Mouse (Mus musculus): ENCODE results near the gene Swsap1. TPM values are rescaled to one million over a fixed set of nuclear protein-coding genes. Genes with fewer than 3 reads are reported as not detected.

Gene Swsap1
- total RNA-seq, 2 experiments from 2014 or later = 12.4 to 18.3 TPM

Other genes starting within 250 kb of the Swsap1 start
- gene Ldlr, start 232.3 kb upstream of the Swsap1 start, total RNA-seq (2021) = 100 to 1,000 TPM; 119 to 184 TPM
- gene Spc24, start 195.5 kb upstream of the Swsap1 start, total RNA-seq (2021) = 1 to 10 TPM; 2.3 to 3.9 TPM
- gene Kank2, start 157.0 kb upstream of the Swsap1 start, total RNA-seq (2021) = 10 to 100 TPM; 31.2 to 38.3 TPM
- 1 to 10 TPM; 7.5 to 8.7 TPM for gene Angptl8, start 120.2 kb upstream of the Swsap1 start, total RNA-seq (2021)
- 10 to 100 TPM; 31.2 to 40.7 TPM for gene Dock6, start 103.1 kb upstream of the Swsap1 start, total RNA-seq (2021)
- gene Rab3d, start 37.6 kb upstream of the Swsap1 start, total RNA-seq (2021) = 10 to 100 TPM; 28.5 to 58.8 TPM
- gene Ccdc159, start 28.3 kb upstream of the Swsap1 start, total RNA-seq (2021) = 1 to 10 TPM; 9.4 to 9.7 TPM
- gene Tmem205, start 28.2 kb upstream of the Swsap1 start, total RNA-seq (2021) = 100 to 1,000 TPM; 318 to 566 TPM
- gene Plppr2, start 18.7 kb upstream of the Swsap1 start, total RNA-seq (2021) = 10 to 100 TPM; 27.1 to 35.8 TPM
- 1 to 10 TPM; 1.9 to 2.0 TPM for gene Epor, start 7.8 kb downstream of the Swsap1 start, total RNA-seq (2021)
- gene Rgl3, start 33.7 kb downstream of the Swsap1 start, total RNA-seq (2021) = 10 to 100 TPM; 14.0 to 33.4 TPM
- gene Ccdc151, start 46.9 kb downstream of the Swsap1 start, total RNA-seq (2021) = 1 to 10 TPM in 1 of 2 experiments, under 1 TPM in 1; 0.30 to 1.6 TPM
- 100 to 1,000 TPM; 159 to 169 TPM for gene Prkcsh, start 47.1 kb downstream of the Swsap1 start, total RNA-seq (2021)
- 1 to 10 TPM; 1.1 to 2.0 TPM for gene Elavl3, start 96.3 kb downstream of the Swsap1 start, total RNA-seq (2021)
- gene Gm49318, start 115.5 kb downstream of the Swsap1 start, total RNA-seq (2021) = under 1 TPM in 1 of 2 experiments, not detected in 1; 0.56 TPM
- 10 to 100 TPM; 10.2 to 10.3 TPM for gene Zfp653, start 115.6 kb downstream of the Swsap1 start, total RNA-seq (2021)
- gene Ecsit, start 129.7 kb downstream of the Swsap1 start, total RNA-seq (2021) = 10 to 100 TPM; 51.6 to 63.7 TPM
- gene Cnn1, start 143.5 kb downstream of the Swsap1 start, total RNA-seq (2021) = 1 to 10 TPM; 1.5 TPM
- gene Elof1, start 161.4 kb downstream of the Swsap1 start, total RNA-seq (2021) = 10 to 100 TPM; 73.7 to 78.1 TPM
- 10 to 100 TPM; 43.2 to 67.9 TPM for gene Acp5, start 180.0 kb downstream of the Swsap1 start, total RNA-seq (2021)
- 10 to 100 TPM; 50.3 to 59.1 TPM for gene Pigyl, start 201.1 kb downstream of the Swsap1 start, total RNA-seq (2021)
- gene Zfp872, start 232.3 kb downstream of the Swsap1 start, total RNA-seq (2021) = 1 to 10 TPM; 2.7 to 4.3 TPM

All from adrenal gland, postnatal 36 days (tissue).